Mouse (Mus musculus) ES-E14 (cell line): ENCODE data around the gene Scml2. TPM values are rescaled to one million over a fixed set of nuclear protein-coding genes. Genes with fewer than 3 reads are reported as not detected.
"Not testable (repeated sequence)": the region's sequence is repeated elsewhere in the genome, so short reads cannot be mapped to it uniquely, and the experiment has no call there.

Experiments used
- DNase-seq: peaks from one replicate; pipeline ENCODE4 v3.0.0-alpha.2; 2013; ENCODE audit warnings: low read depth, low spot score
- H3K27ac ChIP-seq: 2 replicates; pipeline ENCODE4 v1.5.1; 2012; ENCODE audit warnings: low read depth, mild to moderate bottlenecking, low read length, moderate library complexity, mixed read lengths; ENCODE audit not compliant: poor library complexity, insufficient read depth, severe bottlenecking
- H3K36me3 ChIP-seq: 2 replicates; pipeline ENCODE4 v1.6.1; 2012; ENCODE audit warnings: mild to moderate bottlenecking, low read length, moderate library complexity, mixed read lengths; ENCODE audit not compliant: control insufficient read depth, poor library complexity, insufficient read depth, severe bottlenecking
- H3K4me1 ChIP-seq, 2 experiments: fragments of 150-350 bp in 1 of 2; sonication (generic) in 1 of 2; 2 replicates each; pipeline ENCODE4 v1.6.1; 2012; ENCODE audit warnings: low read length in 2 of 2, mild to moderate bottlenecking in 1 of 2, mixed read lengths in 1 of 2; ENCODE audit not compliant: control insufficient read depth in 2 of 2, insufficient read depth in 2 of 2, poor library complexity in 1 of 2
- H3K4me3 ChIP-seq, 2 experiments: fragments of 150-350 bp in 1 of 2; sonication (generic) in 1 of 2; 2 replicates each; pipeline ENCODE4 v1.5.1; 2012; ENCODE audit warnings: low read length in 2 of 2, low read depth in 1 of 2, mild to moderate bottlenecking in 1 of 2, mixed read lengths in 1 of 2; ENCODE audit not compliant: insufficient read depth in 1 of 2, poor library complexity in 1 of 2, severe bottlenecking in 1 of 2
- H3K9ac ChIP-seq: 2 replicates; pipeline ENCODE4 v1.6.1; 2012; ENCODE audit warnings: low read depth, mild to moderate bottlenecking, low read length, mixed read lengths; ENCODE audit not compliant: poor library complexity, insufficient read depth, severe bottlenecking
- H3K9me3 ChIP-seq: fragments of 150-350 bp; sonication (generic); 2 replicates; pipeline ENCODE4 v1.6.1; 2012; ENCODE audit warnings: low read depth, mild to moderate bottlenecking, low read length; ENCODE audit not compliant: control insufficient read depth, insufficient read depth
- CHD2 ChIP-seq: IDR thresholded peaks from 2 replicates; pipeline ENCODE4 v1.6.1; 2014; ENCODE audit warnings: mild to moderate bottlenecking, low read depth, low read length, inconsistent platforms
- HCFC1 ChIP-seq: IDR thresholded peaks from 2 replicates; pipeline ENCODE4 v1.6.1; 2012; ENCODE audit warnings: low read length, inconsistent platforms, borderline replicate concordance; ENCODE audit not compliant: insufficient read depth
- MAFK ChIP-seq: IDR thresholded peaks from 2 replicates; pipeline ENCODE4 v1.6.1; 2014; ENCODE audit warnings: mild to moderate bottlenecking, low read depth, low read length, inconsistent platforms; ENCODE audit not compliant: insufficient read depth
- ZC3H11A ChIP-seq: IDR thresholded peaks from 2 replicates; pipeline ENCODE4 v1.6.1; 2012; ENCODE audit warnings: low read depth, mild to moderate bottlenecking, inconsistent platforms, low read length, borderline replicate concordance
- ZNF384 ChIP-seq: IDR thresholded peaks from 2 replicates; pipeline ENCODE4 v1.6.1; 2012; ENCODE audit warnings: low read depth, low read length, inconsistent platforms
- in situ Hi-C, 2 experiments: fragments of 600-800 bp; cut with MboI; formaldehyde crosslinking; loops; one replicate each; pipeline ENCODE4 v1.15.1; 2025; ENCODE audit warnings: low sequenced_read_pairs in 2 of 2, inconsistent platforms in 1 of 2; ENCODE audit not compliant: unreplicated experiment in 2 of 2
- total RNA-seq: library from RNA; depleted of rRNA; stranded (reverse); fragments of 300-350 nt; gene quantifications from 2 replicates; pipeline ENCODE4 v1.2.3, GENCODE M21; 2012; rRNA removed

Scml2 gene
- total RNA-seq = 2.0 and 7.8 TPM in 2 replicates

GRCm38 (mm10) chrX:161116893-161117292, at the start of gene Scml2:
Gene Scml2 (plus strand): TSS chrX:161117193.
- H3K4me3 ChIP-seq, DNase-seq, in situ Hi-C loops: not testable (repeated sequence)

GRCm38 (mm10) chrX:161075576-161075975, 41.4 kb upstream of the Scml2 start:
- DNase-seq, in situ Hi-C loops: not testable (repeated sequence)

More at GRCm38 (mm10) chrX:161116893-161117292, at the start of gene Scml2:
- H3K4me1 ChIP-seq, H3K9me3 ChIP-seq, H3K9ac ChIP-seq, H3K27ac ChIP-seq, H3K36me3 ChIP-seq: not testable (repeated sequence)

DNA sequence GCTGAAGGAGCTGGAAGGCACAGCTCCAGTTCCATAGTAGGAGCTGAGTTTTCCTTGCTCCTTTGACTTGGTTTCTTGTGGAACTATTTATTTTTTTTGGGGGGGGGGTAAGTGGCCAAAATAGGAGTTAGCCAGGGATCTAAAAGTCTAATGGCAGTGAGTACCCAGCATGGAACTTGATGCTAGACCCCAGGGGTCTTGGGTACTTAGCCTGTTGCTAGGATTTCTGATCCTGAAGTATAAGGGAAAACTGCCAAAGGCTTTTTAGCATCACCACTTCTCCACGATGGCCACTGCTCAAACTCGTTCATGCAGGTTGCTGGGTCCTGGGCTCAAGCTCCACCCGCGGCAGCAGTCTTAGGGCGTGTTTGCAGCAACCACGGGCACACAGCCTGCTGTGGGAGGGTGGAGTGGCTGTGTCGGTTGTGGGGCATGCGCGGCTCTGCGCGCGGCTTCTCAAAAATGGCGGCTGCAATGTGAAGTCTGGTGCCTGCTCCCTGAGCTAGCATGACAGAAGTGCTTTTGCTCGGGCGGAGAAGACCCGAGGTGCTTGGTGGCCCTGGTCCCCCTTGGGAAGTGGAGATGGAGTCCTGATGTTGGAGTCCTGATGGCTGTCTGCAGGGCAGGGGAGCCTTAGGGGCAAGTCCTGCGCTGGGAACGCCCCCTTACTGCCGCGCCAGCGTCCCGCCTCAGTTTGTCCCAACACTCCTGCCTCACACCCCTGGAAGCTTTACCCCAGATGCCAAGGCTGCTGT, 45.5 kb downstream of the Scml2 start:
- Histone ChIP-seq H3K4me1 (no peaks in the 10 kb centered on the region), H3K9ac (peak overlapping the region; percentile 61), H3K36me3 (no peaks in the 10 kb centered on the region), H3K27ac (no peak overlapping the region), H3K9me3 (no peaks in the 10 kb centered on the region), H3K4me3 (peak overlapping the region; percentile 71 to 78)
- DNase-seq = peak; percentile 21
- in situ Hi-C loops = no loop called here
- no peak for TF ChIP-seq MAFK
- TF ChIP-seq ZC3H11A = no peak
- TF ChIP-seq HCFC1 = no peak

More at GRCm38 (mm10) chrX:161075576-161075975, 41.4 kb upstream of the Scml2 start:
- H3K4me3 ChIP-seq, H3K36me3 ChIP-seq, H3K4me1 ChIP-seq, H3K27ac ChIP-seq, H3K9ac ChIP-seq, H3K9me3 ChIP-seq: not testable (repeated sequence)

- TF ChIP-seq HCFC1 (no peak), ZNF384 (no peak), MAFK (no peak), ZC3H11A (no peak), CHD2 (no peak)
- no peak overlapping the region for H3K27ac ChIP-seq
- H3K4me3 ChIP-seq = peak overlapping the region; percentile 71 to 78
- no peaks in the 10 kb centered on the region for H3K9me3 ChIP-seq
- DNase-seq = peak; percentile 8
- in situ Hi-C loops = no loop called here
- H3K9ac ChIP-seq = peak overlapping the region; percentile 61
- no peaks in the 10 kb centered on the region for H3K36me3 ChIP-seq
- H3K4me1 ChIP-seq = no peaks in the 10 kb centered on the region
Observed at GRCm38 (mm10) chrX:161163069-161163416, 46.0 kb downstream of the Scml2 start.

DNA sequence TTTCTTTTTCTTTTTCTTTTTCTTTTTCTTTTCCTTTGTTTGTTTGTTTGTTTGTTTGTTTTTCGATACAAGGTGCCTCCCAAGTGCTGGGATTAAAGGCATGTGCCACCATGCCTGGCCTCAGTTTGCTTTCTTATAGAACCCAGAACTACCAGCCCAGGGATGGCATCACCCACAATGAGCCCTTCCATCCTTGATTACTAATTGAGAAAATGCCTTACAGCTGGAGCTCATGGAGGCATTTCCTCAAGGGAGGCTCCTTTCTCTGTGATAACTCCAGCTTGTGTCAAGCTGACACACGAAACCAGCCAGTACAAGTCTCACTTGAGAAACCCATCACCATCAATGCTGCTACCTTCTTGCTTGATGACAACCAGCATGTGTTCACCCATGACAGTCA, 170.2 kb downstream of the Scml2 start, which contains the start of gene Gm15262:
Gm15262 (plus strand) TSS at position 301 of the 400 bp plus-strand sequence.
- in situ Hi-C loops, H3K27ac ChIP-seq, H3K4me1 ChIP-seq, H3K9ac ChIP-seq, H3K4me3 ChIP-seq, DNase-seq, H3K36me3 ChIP-seq, H3K9me3 ChIP-seq: not testable (repeated sequence)

Other genes starting within 250 kb of the Scml2 start
- gene Gja6, start 210.1 kb upstream of the Scml2 start, total RNA-seq = 0.11 and 0.58 TPM in 2 replicates
- gene Cdkl5, start 122.5 kb upstream of the Scml2 start, total RNA-seq = 4.0 and 4.3 TPM in 2 replicates
- gene Gm15262, start 170.3 kb downstream of the Scml2 start, total RNA-seq = 0.26 and 0.58 TPM in 2 replicates